Mouse (Mus musculus) liver, embryonic 16.5 days (tissue): ENCODE measurements around the gene Pde9a. TPM values are rescaled to one million over a fixed set of nuclear protein-coding genes. Genes with fewer than 3 reads are reported as not detected.

Experiments
- ATAC-seq: fragments of 200-750 bp; cut with Nextera tagmentation; 2 replicates; pipeline ENCODE4 v1.8.0; 2017; ENCODE audit warnings: low read depth, mild to moderate bottlenecking, moderate number of reproducible peaks, moderate library complexity
- H3K27ac ChIP-seq: fragments of 300-500 bp; sonication (generic); 2 replicates; pipeline ENCODE4 v1.5.1; 2014; ENCODE audit warnings: mild to moderate bottlenecking, low read length
- H3K27me3 ChIP-seq: fragments of 300-500 bp; sonication (generic); 2 replicates; pipeline ENCODE4 v1.6.1; 2014; ENCODE audit warnings: low read depth, low read length, mixed read lengths; ENCODE audit not compliant: control insufficient read depth, insufficient read depth
- H3K36me3 ChIP-seq: fragments of 300-500 bp; sonication (generic); 2 replicates; pipeline ENCODE4 v1.6.1; 2014; ENCODE audit warnings: mild to moderate bottlenecking; ENCODE audit not compliant: control insufficient read depth, insufficient read depth
- H3K4me1 ChIP-seq: fragments of 300-500 bp; sonication (generic); 2 replicates; pipeline ENCODE4 v1.6.1; 2014; ENCODE audit warnings: low read depth, low read length, mixed read lengths; ENCODE audit not compliant: control insufficient read depth
- H3K4me2 ChIP-seq: fragments of 300-500 bp; sonication (generic); 2 replicates; pipeline ENCODE4 v1.6.1; 2014; ENCODE audit warnings: low read depth, low read length, mixed read lengths
- H3K4me3 ChIP-seq: fragments of 300-500 bp; sonication (generic); 2 replicates; pipeline ENCODE4 v1.5.1; 2014; ENCODE audit warnings: low read depth, mild to moderate bottlenecking, low read length
- H3K9ac ChIP-seq: fragments of 300-500 bp; sonication (generic); 2 replicates; pipeline ENCODE4 v1.6.1; 2014; ENCODE audit warnings: low read depth, low read length
- H3K9me3 ChIP-seq: fragments of 300-500 bp; sonication (generic); replicated peaks from 2 replicates; pipeline ENCODE4 v1.6.1; 2016; ENCODE audit warnings: low read length; ENCODE audit not compliant: control insufficient read depth
- WGBS: fragments of 180-500 bp; shearing (Covaris S2); extraction: QIAGEN DNeasy Blood & Tissue Kit; methylation state at CpG from one replicate; pipeline ENCODE4 v1.1.7; 2014; ENCODE audit not compliant: insufficient replicate concordance; 5-methylcytosine and 5-hydroxymethylcytosine counted together
- polyA plus RNA-seq: library from polyadenylated mRNA; unstranded; fragments of >200 nt; fragmentation: Nextera tagmentation; extraction: Ambion mirVana; gene quantifications from 2 replicates; pipeline ENCODE4 v1.2.1, GENCODE M21; 2015

Gene Pde9a
- polyA plus RNA-seq, 1 experiment from 2014 or later, result 4.0 TPM

GRCm38 (mm10) chr17:31445061-31445731 lies 59.2 kb downstream of the Pde9a start:
- peak; percentile 70 for ATAC-seq

GRCm38 (mm10) chr17:31447766-31448165 lies 61.8 kb downstream of the Pde9a start:
- Histone ChIP-seq H3K9ac (no peak overlapping the region), H3K9me3 (no peaks in the 10 kb centered on the region), H3K4me1 (peaks cover 9% of the 10 kb centered on the region), H3K4me2 (no peak overlapping the region), H3K36me3 (no peaks in the 10 kb centered on the region), H3K4me3 (no peak overlapping the region), H3K27me3 (no peaks in the 10 kb centered on the region), H3K27ac (no peak overlapping the region)
- no peak for ATAC-seq
- 34% methylated on average over 5 of the region's 5 CpGs for WGBS

More at GRCm38 (mm10) chr17:31445061-31445731, 59.2 kb downstream of the Pde9a start:
- no peaks in the 10 kb centered on the region for H3K36me3 ChIP-seq
- H3K4me2 ChIP-seq, result no peak overlapping the region
- 0 out of 2 replicates have a peak overlapping the region, but pooled peaks have one; percentile 9 for H3K27ac ChIP-seq
- no peak overlapping the region for H3K4me3 ChIP-seq
- H3K9ac ChIP-seq, result no peak overlapping the region
- no peaks in the 10 kb centered on the region for H3K27me3 ChIP-seq
- H3K9me3 ChIP-seq, result no peaks in the 10 kb centered on the region
- 22% methylated on average over 7 of the region's 7 CpGs for WGBS
- H3K4me1 ChIP-seq, result peaks cover 9% of the 10 kb centered on the region

GRCm38 (mm10) chr17:31448519-31448918 lies 62.5 kb downstream of the Pde9a start:
- Histone ChIP-seq H3K4me2 (no peak overlapping the region), H3K4me3 (no peak overlapping the region), H3K27me3 (no peaks in the 10 kb centered on the region), H3K4me1 (peaks cover 9% of the 10 kb centered on the region), H3K27ac (no peak overlapping the region), H3K9ac (no peak overlapping the region), H3K36me3 (no peaks in the 10 kb centered on the region), H3K9me3 (no peaks in the 10 kb centered on the region)
- 44% methylated on average over 1 of the region's 1 CpGs for WGBS
- ATAC-seq, result no peak

GRCm38 (mm10) chr17:31450206-31450605 lies 64.2 kb downstream of the Pde9a start:
- H3K27me3 ChIP-seq, result no peaks in the 10 kb centered on the region
- H3K4me3 ChIP-seq, result no peak overlapping the region
- H3K9ac ChIP-seq, result no peak overlapping the region
- WGBS, result 51% methylated on average over 3 of the region's 3 CpGs
- H3K36me3 ChIP-seq, result no peaks in the 10 kb centered on the region
- no peaks in the 10 kb centered on the region for H3K9me3 ChIP-seq
- no peak overlapping the region for H3K4me2 ChIP-seq
- H3K4me1 ChIP-seq, result peaks cover 3% of the 10 kb centered on the region
- H3K27ac ChIP-seq, result no peak overlapping the region
- no peak for ATAC-seq

- no peak for ATAC-seq
- Histone ChIP-seq H3K4me3 (no peak overlapping the region), H3K27me3 (no peaks in the 10 kb centered on the region), H3K9ac (no peak overlapping the region), H3K4me2 (no peak overlapping the region), H3K9me3 (no peaks in the 10 kb centered on the region), H3K4me1 (no peaks in the 10 kb centered on the region), H3K36me3 (no peaks in the 10 kb centered on the region), H3K27ac (no peak overlapping the region)
- WGBS, result 48% methylated on average over 8 of the region's 8 CpGs
These were observed 65.2 kb downstream of the Pde9a start for GRCm38 (mm10) chr17:31451179-31451708.

GRCm38 (mm10) chr17:31452816-31453215 lies 66.8 kb downstream of the Pde9a start:
- Histone ChIP-seq H3K27ac (no peak overlapping the region), H3K4me2 (no peak overlapping the region), H3K4me1 (no peaks in the 10 kb centered on the region), H3K27me3 (no peaks in the 10 kb centered on the region), H3K4me3 (no peak overlapping the region), H3K9me3 (no peaks in the 10 kb centered on the region), H3K36me3 (no peaks in the 10 kb centered on the region), H3K9ac (no peak overlapping the region)
- ATAC-seq, result no peak
- 45% methylated on average over 2 of the region's 2 CpGs for whole genome bisulfite sequencing

- Histone ChIP-seq H3K9ac (no peak overlapping the region), H3K36me3 (no peaks in the 10 kb centered on the region), H3K9me3 (no peaks in the 10 kb centered on the region), H3K4me2 (no peak overlapping the region), H3K4me3 (no peak overlapping the region), H3K4me1 (no peaks in the 10 kb centered on the region), H3K27me3 (no peaks in the 10 kb centered on the region), H3K27ac (no peak overlapping the region)
- 59% methylated on average over 3 of the region's 3 CpGs for WGBS
- no peak for ATAC-seq
These were observed 67.5 kb downstream of the Pde9a start for GRCm38 (mm10) chr17:31453476-31453875.

- Histone ChIP-seq H3K27me3 (no peaks in the 10 kb centered on the region), H3K9me3 (no peaks in the 10 kb centered on the region), H3K9ac (no peak overlapping the region), H3K4me3 (no peak overlapping the region), H3K36me3 (no peaks in the 10 kb centered on the region), H3K4me1 (no peaks in the 10 kb centered on the region), H3K4me2 (no peak overlapping the region), H3K27ac (no peak overlapping the region)
- WGBS, result 64% methylated on average over 9 of the region's 9 CpGs
- no peak for ATAC-seq
These were observed 68.0 kb downstream of the Pde9a start for GRCm38 (mm10) chr17:31454056-31454455.

GRCm38 (mm10) chr17:31456723-31457567 lies 70.9 kb downstream of the Pde9a start:
- Histone ChIP-seq H3K27ac (no peak overlapping the region), H3K27me3 (no peaks in the 10 kb centered on the region), H3K4me3 (no peak overlapping the region), H3K9me3 (no peaks in the 10 kb centered on the region), H3K9ac (no peak overlapping the region), H3K4me2 (no peak overlapping the region), H3K36me3 (no peaks in the 10 kb centered on the region), H3K4me1 (no peaks in the 10 kb centered on the region)
- 58% methylated on average over 18 of the region's 18 CpGs for WGBS
- ATAC-seq, result no peak
